Mouse (Mus musculus): ENCODE measurements around the gene Tprg.

DNA sequence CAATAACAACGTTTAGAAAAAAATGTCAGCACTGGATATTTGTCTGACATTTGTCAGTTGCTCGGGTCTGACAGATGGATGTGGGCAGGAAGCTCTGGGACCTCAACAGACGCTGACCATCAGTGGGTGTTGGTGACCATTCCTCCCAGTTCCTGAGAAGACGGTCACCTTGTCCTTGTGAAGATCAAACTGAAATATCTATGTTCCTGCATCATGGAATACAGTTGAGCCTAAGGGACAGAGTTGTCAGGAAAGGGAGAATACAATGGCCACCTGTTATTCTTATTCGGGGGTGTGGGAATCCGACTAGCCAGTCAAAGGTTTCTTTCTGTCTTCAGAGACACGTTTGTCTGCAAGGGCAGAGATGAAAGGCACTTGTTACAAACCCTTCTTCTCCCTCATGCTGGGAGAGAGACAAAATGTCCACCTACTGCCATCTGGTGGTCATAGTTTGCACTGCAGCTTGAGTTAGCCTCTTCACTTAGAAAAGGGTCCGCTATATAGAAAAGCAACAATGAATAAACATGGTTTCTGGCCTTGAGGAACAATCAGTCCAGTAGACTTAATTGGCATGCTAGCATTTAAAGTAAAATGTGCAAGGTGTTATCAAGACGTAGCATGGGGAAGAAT is 23.0 kb upstream of the Tprg start:
- peak; percentile 96 for TF ChIP-seq CTCF (IDR thresholded peaks at IDR 0.05)
- no peak for TF ChIP-seq POLR2A (IDR thresholded peaks at IDR 0.05; ENCODE audit: insufficient read depth, low read depth, low read length)
- TF ChIP-seq EP300 (IDR thresholded peaks at IDR 0.05; ENCODE audit: insufficient read depth, low read depth, low read length) = no peak
